Mouse (Mus musculus): ENCODE measurements around the gene Gm47996. TPM values are rescaled to one million over a fixed set of nuclear protein-coding genes. Genes with fewer than 3 reads are reported as not detected.
"Not testable (repeated sequence)": the region's sequence is repeated elsewhere in the genome, so short reads cannot be mapped to it uniquely, and the experiment has no call there.

Gene Gm47996
- polyA plus RNA-seq, 1 experiment from 2014 or later: not detected

DNA sequence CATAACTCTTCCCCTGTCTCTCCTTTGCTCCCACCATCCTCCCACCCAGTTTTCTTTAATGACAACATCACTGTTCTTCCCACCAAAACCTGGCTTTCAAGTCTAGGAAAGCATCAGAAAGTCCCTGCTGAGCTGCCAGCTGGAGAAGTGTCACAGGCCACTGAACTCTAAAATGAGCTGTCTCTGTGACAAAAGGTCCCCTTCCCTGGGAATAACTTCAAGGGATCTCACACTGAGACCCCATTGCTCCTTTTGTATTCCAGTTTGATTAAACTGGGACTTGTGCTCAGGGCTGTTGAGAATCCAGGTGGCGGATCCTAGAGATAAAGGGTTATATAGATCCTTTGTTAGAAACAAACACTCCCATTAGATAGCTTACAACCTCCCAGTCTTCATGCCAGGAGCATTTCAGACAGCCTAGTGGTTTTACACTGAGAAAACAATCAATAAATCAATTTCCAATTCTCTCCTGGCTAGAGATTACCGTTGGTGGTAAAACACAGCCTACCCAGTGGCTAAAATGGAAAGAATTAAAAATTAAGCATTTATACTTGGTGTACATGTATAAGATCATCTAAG, 31.3 kb upstream of the Gm47996 start:
- no peak overlapping the region for H3K9ac ChIP-seq (replicated peaks; ENCODE audit: low read depth, low read length)
- no peak for ATAC-seq (ENCODE audit: insufficient number of reproducible peaks, insufficient read depth, low FRiP score, low read depth)
- no peak overlapping the region for H3K27ac ChIP-seq (ENCODE audit: low read length)
- no peaks in the 10 kb centered on the region for H3K27me3 ChIP-seq (ENCODE audit: control insufficient read depth, insufficient read depth, low read length)
- 49% methylated on average over 2 of the region's 2 CpGs for WGBS
- no peak overlapping the region for H3K4me2 ChIP-seq (replicated peaks; ENCODE audit: low read depth, low read length)
- no peaks in the 10 kb centered on the region for H3K4me1 ChIP-seq (ENCODE audit: control insufficient read depth, insufficient read depth, low read length)
- no peaks in the 10 kb centered on the region for H3K36me3 ChIP-seq (ENCODE audit: control insufficient read depth, insufficient read depth, low read length)
- H3K9me3 ChIP-seq (ENCODE audit: control insufficient read depth, low read depth, low read length): no peaks in the 10 kb centered on the region
- H3K4me3 ChIP-seq (ENCODE audit: low read depth, low read length): no peak overlapping the region

DNA sequence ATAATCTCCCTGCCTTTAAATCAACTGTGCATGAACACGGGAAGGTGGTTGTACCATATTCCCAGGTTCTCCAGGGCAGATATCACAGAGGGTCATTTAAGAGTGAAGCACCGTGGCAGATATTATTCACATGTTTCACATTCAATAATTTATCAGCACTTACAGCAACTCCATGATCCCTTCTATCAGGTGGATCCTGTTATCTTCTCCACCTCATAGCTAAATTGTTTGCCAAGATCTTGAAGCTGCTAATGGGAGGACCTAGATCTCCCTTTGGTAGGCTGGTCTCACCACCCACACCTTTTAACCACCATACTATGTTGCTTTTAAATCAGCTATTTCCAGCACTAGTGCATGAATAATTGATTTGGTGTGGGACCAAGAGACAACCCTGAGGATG, 29.8 kb upstream of the Gm47996 start:
- no peaks in the 10 kb centered on the region for H3K9me3 ChIP-seq (ENCODE audit: control insufficient read depth, low read depth, low read length)
- H3K4me1 ChIP-seq (ENCODE audit: control insufficient read depth, insufficient read depth, low read length): no peaks in the 10 kb centered on the region
- no peak overlapping the region for H3K4me2 ChIP-seq (replicated peaks; ENCODE audit: low read depth, low read length)
- ATAC-seq (ENCODE audit: insufficient number of reproducible peaks, insufficient read depth, low FRiP score, low read depth): no peak
- H3K27me3 ChIP-seq (ENCODE audit: control insufficient read depth, insufficient read depth, low read length): no peaks in the 10 kb centered on the region
- H3K9ac ChIP-seq (replicated peaks; ENCODE audit: low read depth, low read length): no peak overlapping the region
- 86% methylated on average over 2 of the region's 2 CpGs for WGBS
- no peaks in the 10 kb centered on the region for H3K36me3 ChIP-seq (ENCODE audit: control insufficient read depth, insufficient read depth, low read length)
- no peak overlapping the region for H3K27ac ChIP-seq (ENCODE audit: low read length)
- H3K4me3 ChIP-seq (ENCODE audit: low read depth, low read length): no peak overlapping the region

DNA sequence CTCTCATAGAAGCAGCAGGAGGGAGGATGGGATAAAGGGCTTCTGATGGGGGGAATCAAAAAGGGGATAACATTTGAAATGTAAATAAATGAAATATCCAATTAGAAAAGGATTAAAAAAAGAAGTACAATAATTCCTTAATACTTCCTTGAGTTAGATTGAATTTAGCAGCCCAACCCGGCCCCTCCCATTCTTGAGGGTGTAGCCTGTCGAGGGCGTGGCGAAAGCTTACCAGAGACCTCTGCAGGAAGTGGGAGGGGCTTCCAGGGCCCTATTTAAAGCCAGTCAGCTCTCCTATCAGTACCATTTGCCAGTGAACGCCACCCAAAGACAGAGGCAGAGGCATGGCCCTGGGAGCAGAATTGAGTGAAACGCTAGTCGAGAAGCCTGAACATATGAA, 27.7 kb upstream of the Gm47996 start, which contains the start of gene Gm47985:
Gene Gm47985 (plus strand): TSS at position 272 of the 400 bp plus-strand sequence.
- H3K36me3 ChIP-seq (ENCODE audit: control insufficient read depth, insufficient read depth, low read length); ATAC-seq (ENCODE audit: insufficient number of reproducible peaks, insufficient read depth, low FRiP score, low read depth); H3K9ac ChIP-seq (replicated peaks; ENCODE audit: low read depth, low read length); H3K4me3 ChIP-seq (ENCODE audit: low read depth, low read length); H3K27ac ChIP-seq (ENCODE audit: low read length); H3K4me2 ChIP-seq (replicated peaks; ENCODE audit: low read depth, low read length); H3K4me1 ChIP-seq (ENCODE audit: control insufficient read depth, insufficient read depth, low read length); H3K27me3 ChIP-seq (ENCODE audit: control insufficient read depth, insufficient read depth, low read length); H3K9me3 ChIP-seq (ENCODE audit: control insufficient read depth, low read depth, low read length): not testable (repeated sequence)
- WGBS: no CpG with 5 or more reads among the region's 7 CpGs

DNA sequence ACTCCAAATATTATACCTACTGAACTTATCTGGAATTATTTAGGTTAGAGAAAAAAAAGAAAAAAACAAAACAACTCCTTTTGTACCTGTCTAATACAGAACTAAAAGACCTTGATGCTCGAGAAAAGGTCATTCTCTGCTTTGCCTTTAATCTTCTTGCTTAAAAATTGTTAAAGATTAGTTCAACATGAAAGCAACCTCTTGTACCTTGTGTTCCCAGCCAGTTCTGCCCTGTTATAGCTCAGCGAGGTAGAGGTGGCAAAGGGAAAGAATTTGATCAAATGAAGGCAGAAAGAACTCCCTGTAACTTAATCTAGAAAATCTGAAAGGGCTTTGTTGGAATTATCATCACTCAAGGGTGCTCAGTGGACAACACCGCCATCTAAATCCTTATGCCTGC, 23.7 kb upstream of the Gm47996 start:
- not testable (repeated sequence) for H3K27me3 ChIP-seq (ENCODE audit: control insufficient read depth, insufficient read depth, low read length); H3K9me3 ChIP-seq (ENCODE audit: control insufficient read depth, low read depth, low read length); H3K36me3 ChIP-seq (ENCODE audit: control insufficient read depth, insufficient read depth, low read length); H3K27ac ChIP-seq (ENCODE audit: low read length); ATAC-seq (ENCODE audit: insufficient number of reproducible peaks, insufficient read depth, low FRiP score, low read depth); H3K4me2 ChIP-seq (replicated peaks; ENCODE audit: low read depth, low read length); H3K9ac ChIP-seq (replicated peaks; ENCODE audit: low read depth, low read length); H3K4me1 ChIP-seq (ENCODE audit: control insufficient read depth, insufficient read depth, low read length); H3K4me3 ChIP-seq (ENCODE audit: low read depth, low read length)
- WGBS: 79% methylated on average over 3 of the region's 3 CpGs

- not testable (repeated sequence) for H3K4me2 ChIP-seq (replicated peaks; ENCODE audit: low read depth, low read length); H3K4me1 ChIP-seq (ENCODE audit: control insufficient read depth, insufficient read depth, low read length); H3K36me3 ChIP-seq (ENCODE audit: control insufficient read depth, insufficient read depth, low read length); H3K9me3 ChIP-seq (ENCODE audit: control insufficient read depth, low read depth, low read length); ATAC-seq (ENCODE audit: insufficient number of reproducible peaks, insufficient read depth, low FRiP score, low read depth); H3K27me3 ChIP-seq (ENCODE audit: control insufficient read depth, insufficient read depth, low read length); H3K27ac ChIP-seq (ENCODE audit: low read length); H3K4me3 ChIP-seq (ENCODE audit: low read depth, low read length); H3K9ac ChIP-seq (replicated peaks; ENCODE audit: low read depth, low read length)
- WGBS: 80% methylated on average over 4 of the region's 4 CpGs
Observed at GRCm38 (mm10) chr1:151186879-151187424, 23.0 kb upstream of the Gm47996 start.

DNA sequence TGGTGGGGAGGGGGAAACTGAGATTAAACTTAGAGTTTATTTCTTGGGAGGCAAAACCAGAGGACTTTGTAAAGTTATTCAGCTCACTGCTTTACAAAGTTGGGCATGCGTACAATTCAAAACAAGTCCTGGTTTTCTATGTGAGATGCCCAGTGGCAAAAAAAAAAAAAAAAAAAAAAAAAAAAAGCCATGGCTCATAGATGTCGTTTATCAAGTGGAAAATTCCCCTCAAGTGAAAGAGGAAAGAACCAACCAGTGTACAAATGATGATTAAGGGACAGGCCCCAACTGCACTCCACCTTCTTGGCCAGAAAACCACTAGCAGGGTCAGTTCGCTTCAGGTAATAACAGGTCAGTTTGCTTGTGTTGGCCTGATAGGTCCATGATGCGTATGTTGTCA, 21.5 kb upstream of the Gm47996 start:
- WGBS: 87% methylated on average over 4 of the region's 4 CpGs
- Histone ChIP-seq H3K27ac (ENCODE audit: low read length) (no peak overlapping the region), H3K36me3 (ENCODE audit: control insufficient read depth, insufficient read depth, low read length) (no peaks in the 10 kb centered on the region), H3K4me2 (replicated peaks; ENCODE audit: low read depth, low read length) (no peak overlapping the region), H3K27me3 (ENCODE audit: control insufficient read depth, insufficient read depth, low read length) (no peaks in the 10 kb centered on the region), H3K4me3 (ENCODE audit: low read depth, low read length) (no peak overlapping the region), H3K9ac (replicated peaks; ENCODE audit: low read depth, low read length) (no peak overlapping the region), H3K4me1 (ENCODE audit: control insufficient read depth, insufficient read depth, low read length) (no peaks in the 10 kb centered on the region), H3K9me3 (ENCODE audit: control insufficient read depth, low read depth, low read length) (no peaks in the 10 kb centered on the region)
- ATAC-seq (ENCODE audit: insufficient number of reproducible peaks, insufficient read depth, low FRiP score, low read depth): no peak

- H3K27ac ChIP-seq (ENCODE audit: low read length); H3K9me3 ChIP-seq (ENCODE audit: control insufficient read depth, low read depth, low read length); H3K9ac ChIP-seq (replicated peaks; ENCODE audit: low read depth, low read length); H3K4me3 ChIP-seq (ENCODE audit: low read depth, low read length); H3K4me2 ChIP-seq (replicated peaks; ENCODE audit: low read depth, low read length); H3K4me1 ChIP-seq (ENCODE audit: control insufficient read depth, insufficient read depth, low read length); ATAC-seq (ENCODE audit: insufficient number of reproducible peaks, insufficient read depth, low FRiP score, low read depth); H3K27me3 ChIP-seq (ENCODE audit: control insufficient read depth, insufficient read depth, low read length); H3K36me3 ChIP-seq (ENCODE audit: control insufficient read depth, insufficient read depth, low read length): not testable (repeated sequence)
- no CpG with 5 or more reads among the region's 7 CpGs for WGBS
Observed at GRCm38 (mm10) chr1:151192075-151192474, 17.9 kb upstream of the Gm47996 start, which contains the start of gene Gm8947. Gene Gm8947, plus strand, starts transcription at chr1:151192376.

DNA sequence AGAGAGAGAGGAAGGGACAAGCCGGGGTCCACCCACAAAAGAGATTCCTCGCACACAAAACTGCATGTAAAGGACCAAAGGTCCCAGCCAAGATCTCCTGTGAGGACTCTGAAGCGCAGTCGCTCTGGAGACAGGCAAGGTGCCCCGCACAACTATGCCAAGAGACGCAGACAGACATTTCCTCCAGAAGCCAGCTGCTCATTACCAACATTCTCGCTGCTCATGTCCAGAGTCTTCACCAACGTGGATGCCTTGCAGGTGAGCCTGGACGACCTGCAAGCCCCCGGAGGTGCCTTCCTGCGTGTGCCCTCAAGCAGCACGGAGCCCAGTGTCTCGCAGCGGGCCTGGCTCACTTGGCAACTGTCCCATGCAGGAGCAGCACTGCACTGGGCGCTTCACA, 17.2 kb upstream of the Gm47996 start:
- H3K4me1 ChIP-seq (ENCODE audit: control insufficient read depth, insufficient read depth, low read length); H3K36me3 ChIP-seq (ENCODE audit: control insufficient read depth, insufficient read depth, low read length); H3K9me3 ChIP-seq (ENCODE audit: control insufficient read depth, low read depth, low read length); H3K27me3 ChIP-seq (ENCODE audit: control insufficient read depth, insufficient read depth, low read length); H3K27ac ChIP-seq (ENCODE audit: low read length); H3K4me3 ChIP-seq (ENCODE audit: low read depth, low read length); ATAC-seq (ENCODE audit: insufficient number of reproducible peaks, insufficient read depth, low FRiP score, low read depth); H3K4me2 ChIP-seq (replicated peaks; ENCODE audit: low read depth, low read length); H3K9ac ChIP-seq (replicated peaks; ENCODE audit: low read depth, low read length): not testable (repeated sequence)
- 92% methylated on average over 14 of the region's 15 CpGs for WGBS

DNA sequence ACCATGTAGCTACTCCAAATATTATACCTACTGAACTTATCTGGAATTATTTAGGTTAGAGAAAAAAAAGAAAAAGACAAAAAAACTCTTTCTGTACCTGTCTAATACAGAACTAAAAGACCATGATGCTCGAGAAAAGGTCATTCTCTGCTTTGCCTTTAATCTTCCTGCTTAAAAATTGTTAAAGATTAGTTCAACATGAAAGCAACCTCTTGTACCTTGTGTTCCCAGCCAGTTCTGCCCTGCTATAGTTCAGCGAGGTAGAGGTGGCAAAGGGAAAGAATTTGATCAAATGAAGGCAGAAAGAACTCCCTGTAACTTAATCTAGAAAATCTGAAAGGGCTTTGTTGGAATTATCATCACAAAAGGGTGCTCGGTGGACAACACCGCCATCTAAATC, 13.9 kb upstream of the Gm47996 start:
- H3K36me3 ChIP-seq (ENCODE audit: control insufficient read depth, insufficient read depth, low read length); ATAC-seq (ENCODE audit: insufficient number of reproducible peaks, insufficient read depth, low FRiP score, low read depth); H3K4me3 ChIP-seq (ENCODE audit: low read depth, low read length); H3K9me3 ChIP-seq (ENCODE audit: control insufficient read depth, low read depth, low read length); H3K4me1 ChIP-seq (ENCODE audit: control insufficient read depth, insufficient read depth, low read length); H3K9ac ChIP-seq (replicated peaks; ENCODE audit: low read depth, low read length); H3K27me3 ChIP-seq (ENCODE audit: control insufficient read depth, insufficient read depth, low read length); H3K4me2 ChIP-seq (replicated peaks; ENCODE audit: low read depth, low read length); H3K27ac ChIP-seq (ENCODE audit: low read length): not testable (repeated sequence)
- WGBS: 55% methylated on average over 4 of the region's 4 CpGs

All from stomach, embryonic 14.5 days (tissue).